21 mouse cellular contexts compared by ENCODE assay signal in genomic region chr3:51703478-51703877, GRCm38 (mm10). TPM values are rescaled to one million over a fixed set of nuclear protein-coding genes. Genes with fewer than 3 reads are reported as not detected.
DNase-seq lines count a peak whose midpoint lies in the region; ATAC-seq and TF ChIP-seq lines count a peak whose summit lies in the region.
"Had no signal": no experiment of that assay in that cellular context is flagged by ENCODE, and none has a peak within 500 bp of the region (broad histone marks: within the 10 kb centered on the region; RNA-seq: fewer than 3 reads in every experiment).

No protein-coding gene starts in this region.

- H3K4me2 ChIP-seq in forebrain, embryonic 14.5 days (ENCODE audit: low read length): no peak overlapping the region
- no peak overlapping the region for H3K4me2 ChIP-seq in hindbrain, embryonic 15.5 days
- H3K4me2 ChIP-seq in hindbrain, embryonic 11.5 days (replicated peaks; ENCODE audit: low read depth, low read length): no peak overlapping the region
- no peak overlapping the region for H3K4me2 ChIP-seq in limb, embryonic 14.5 days (replicated peaks; ENCODE audit: low read depth, low read length, severe bottlenecking)
- H3K4me2 ChIP-seq in neural tube, embryonic 13.5 days: no peak overlapping the region
- no peak overlapping the region for H3K4me2 ChIP-seq in lung, postnatal 0 days (replicated peaks; ENCODE audit: low read depth, low read length)
- H3K4me2 ChIP-seq: embryonic facial prominence, embryonic 15.5 days; limb, embryonic 15.5 days; stomach, embryonic 15.5 days had no signal

- peaks cover 37% of the 10 kb centered on the region for H3K4me1 ChIP-seq in forebrain, embryonic 10.5 days
- H3K4me1 ChIP-seq in forebrain, embryonic 14.5 days (ENCODE audit: control insufficient read depth, insufficient read depth, low read length): peaks cover 21% of the 10 kb centered on the region
- H3K4me1 ChIP-seq in hindbrain, embryonic 15.5 days (replicated peaks): peaks cover 45% of the 10 kb centered on the region
- peaks cover 11% of the 10 kb centered on the region for H3K4me1 ChIP-seq in hindbrain, embryonic 11.5 days (replicated peaks; ENCODE audit: control insufficient read depth, insufficient read depth, low read length)
- peaks cover 33% of the 10 kb centered on the region for H3K4me1 ChIP-seq in limb, embryonic 14.5 days (ENCODE audit: control insufficient read depth, insufficient read depth, low read length)
- H3K4me1 ChIP-seq in neural tube, embryonic 13.5 days (replicated peaks): peaks cover 50% of the 10 kb centered on the region
- H3K4me1 ChIP-seq in lung, postnatal 0 days (ENCODE audit: insufficient read depth, low read depth, low read length): peaks cover 16% of the 10 kb centered on the region; the same call in 1 of the 2 replicates

- no peak overlapping the region for H3K9ac ChIP-seq in forebrain, embryonic 14.5 days (ENCODE audit: low read length)
- no peak overlapping the region for H3K9ac ChIP-seq in hindbrain, embryonic 15.5 days
- H3K9ac ChIP-seq in hindbrain, embryonic 11.5 days (ENCODE audit: low read depth, low read length): no peak overlapping the region
- no peak overlapping the region for H3K9ac ChIP-seq in limb, embryonic 14.5 days (ENCODE audit: low read depth, low read length, severe bottlenecking)
- H3K9ac ChIP-seq in neural tube, embryonic 13.5 days: no peak overlapping the region
- H3K9ac ChIP-seq in lung, postnatal 0 days (replicated peaks; ENCODE audit: low read depth): no peak overlapping the region
- H3K9ac ChIP-seq: embryonic facial prominence, embryonic 15.5 days; limb, embryonic 15.5 days; stomach, embryonic 15.5 days had no signal

- no peak for TF ChIP-seq EP300 in lung, postnatal 0 days (IDR thresholded peaks at IDR 0.05)

- WGBS in forebrain, embryonic 10.5 days: 69% methylated on average over 8 of the region's 8 CpGs
- 88% methylated on average over 8 of the region's 8 CpGs for WGBS in forebrain, embryonic 14.5 days
- 88% methylated on average over 8 of the region's 8 CpGs for WGBS in hindbrain, embryonic 15.5 days
- 78% methylated on average over 8 of the region's 8 CpGs for WGBS in hindbrain, embryonic 11.5 days
- WGBS in limb, embryonic 14.5 days: 45% methylated on average over 8 of the region's 8 CpGs
- WGBS in neural tube, embryonic 13.5 days: 83% methylated on average over 8 of the region's 8 CpGs
- WGBS in lung, postnatal 0 days: 91% methylated on average over 8 of the region's 8 CpGs

- H3K27me3 ChIP-seq in forebrain, embryonic 10.5 days (ENCODE audit: poor library complexity, severe bottlenecking): no peaks in the 10 kb centered on the region; the same call in 1 of the 2 replicates
- no peaks in the 10 kb centered on the region for H3K27me3 ChIP-seq in forebrain, embryonic 14.5 days (replicated peaks; ENCODE audit: control insufficient read depth, insufficient read depth, low read length)
- no peaks in the 10 kb centered on the region for H3K27me3 ChIP-seq in hindbrain, embryonic 15.5 days
- H3K27me3 ChIP-seq in hindbrain, embryonic 11.5 days (ENCODE audit: control insufficient read depth, insufficient read depth, low read length): no peaks in the 10 kb centered on the region
- no peaks in the 10 kb centered on the region for H3K27me3 ChIP-seq in limb, embryonic 14.5 days (ENCODE audit: control insufficient read depth, insufficient read depth, low read length)
- H3K27me3 ChIP-seq in neural tube, embryonic 13.5 days: no peaks in the 10 kb centered on the region
- H3K27me3 ChIP-seq in lung, postnatal 0 days (replicated peaks; ENCODE audit: insufficient read depth, low read length): no peaks in the 10 kb centered on the region
- H3K27me3 ChIP-seq: embryonic facial prominence, embryonic 15.5 days; limb, embryonic 15.5 days; stomach, embryonic 15.5 days had no signal

- TF ChIP-seq CTCF in lung, postnatal 0 days (IDR thresholded peaks at IDR 0.05): no peak

- no peak for DNase-seq in forebrain, embryonic 10.5 days (ENCODE audit: extremely low spot score, low spot score)
- no peak for DNase-seq in forebrain, embryonic 14.5 days (ENCODE audit: low spot score)
- no peak for DNase-seq in hindbrain, embryonic 11.5 days (ENCODE audit: low spot score)
- DNase-seq in limb, embryonic 14.5 days (ENCODE audit: low spot score): peak; percentile 17
- no peak for DNase-seq in cerebellum, postnatal 10 days
- no peak for DNase-seq in lung, postnatal 0 days (ENCODE audit: low spot score)
- DNase-seq: adrenal gland, postnatal 25 days; cerebellum, adult 11 months; gastrocnemius, postnatal 14 days; kidney, adult 11 months; lung, postnatal 10 days; right cerebral cortex, postnatal 25 days; thymus, adult 18-20 months had no signal

- peaks cover 4% of the 10 kb centered on the region; the same call in 1 of the 2 replicates for H3K9me3 ChIP-seq in forebrain, embryonic 10.5 days
- H3K9me3 ChIP-seq in forebrain, embryonic 14.5 days (replicated peaks; ENCODE audit: control insufficient read depth, low read length): no peaks in the 10 kb centered on the region
- no peaks in the 10 kb centered on the region for H3K9me3 ChIP-seq in hindbrain, embryonic 15.5 days
- H3K9me3 ChIP-seq in hindbrain, embryonic 11.5 days (ENCODE audit: control insufficient read depth, low read length): no peaks in the 10 kb centered on the region
- 0 out of 2 replicates have a peak, but pooled peaks cover 3% of the 10 kb centered on the region for H3K9me3 ChIP-seq in limb, embryonic 14.5 days (ENCODE audit: control insufficient read depth, low read length)
- no peaks in the 10 kb centered on the region for H3K9me3 ChIP-seq in neural tube, embryonic 13.5 days
- H3K9me3 ChIP-seq in lung, postnatal 0 days (ENCODE audit: low read length): no peaks in the 10 kb centered on the region
- H3K9me3 ChIP-seq: embryonic facial prominence, embryonic 15.5 days; G1E; limb, embryonic 15.5 days; stomach, embryonic 15.5 days had no signal

- H3K27ac ChIP-seq in forebrain, embryonic 10.5 days: peak overlapping the region; percentile 94
- H3K27ac ChIP-seq in forebrain, embryonic 14.5 days (ENCODE audit: low read depth, low read length): no peak overlapping the region
- H3K27ac ChIP-seq in hindbrain, embryonic 15.5 days (replicated peaks): peak overlapping the region; percentile 91; the same call in 1 of the 2 replicates
- H3K27ac ChIP-seq in hindbrain, embryonic 11.5 days (ENCODE audit: low read depth, low read length): no peak overlapping the region
- no peak overlapping the region for H3K27ac ChIP-seq in limb, embryonic 14.5 days (replicated peaks; ENCODE audit: low read depth, low read length)
- peak overlapping the region; percentile 97 for H3K27ac ChIP-seq in neural tube, embryonic 13.5 days (replicated peaks)
- H3K27ac ChIP-seq in lung, postnatal 0 days (ENCODE audit: low read length): no peak overlapping the region
- H3K27ac ChIP-seq: embryonic facial prominence, embryonic 15.5 days; kidney, postnatal 0 days; limb, embryonic 15.5 days; stomach, embryonic 15.5 days had no signal

- H3K4me3 ChIP-seq in forebrain, embryonic 10.5 days: no peak overlapping the region
- no peak overlapping the region for H3K4me3 ChIP-seq in forebrain, embryonic 14.5 days (ENCODE audit: low read depth, low read length)
- H3K4me3 ChIP-seq in hindbrain, embryonic 15.5 days: no peak overlapping the region
- H3K4me3 ChIP-seq in hindbrain, embryonic 11.5 days (ENCODE audit: low read depth, low read length): no peak overlapping the region
- no peak overlapping the region for H3K4me3 ChIP-seq in limb, embryonic 14.5 days (replicated peaks; ENCODE audit: low read length)
- H3K4me3 ChIP-seq in neural tube, embryonic 13.5 days: no peak overlapping the region
- no peak overlapping the region for H3K4me3 ChIP-seq in lung, postnatal 0 days (ENCODE audit: low read depth, low read length)
- H3K4me3 ChIP-seq: embryonic facial prominence, embryonic 15.5 days; limb, embryonic 15.5 days; myocyte; stomach, embryonic 15.5 days had no signal

- ATAC-seq in forebrain, embryonic 14.5 days: no peak
- no peak for ATAC-seq in hindbrain, embryonic 15.5 days (ENCODE audit: low FRiP score, low read depth)
- ATAC-seq in hindbrain, embryonic 11.5 days (ENCODE audit: low FRiP score): no peak
- ATAC-seq in limb, embryonic 14.5 days (ENCODE audit: low FRiP score, low read depth): no peak
- ATAC-seq in neural tube, embryonic 13.5 days (ENCODE audit: low read depth): no peak
- ATAC-seq in lung, postnatal 0 days: no peak

- no peak for TF ChIP-seq POLR2A in limb, embryonic 14.5 days (IDR thresholded peaks at IDR 0.05; ENCODE audit: borderline replicate concordance, extremely low read depth, insufficient read depth, insufficient read length)

- H3K36me3 ChIP-seq in forebrain, embryonic 10.5 days (replicated peaks): no peaks in the 10 kb centered on the region
- no peaks in the 10 kb centered on the region for H3K36me3 ChIP-seq in forebrain, embryonic 14.5 days (ENCODE audit: control insufficient read depth, insufficient read depth, low read length)
- no peaks in the 10 kb centered on the region for H3K36me3 ChIP-seq in hindbrain, embryonic 15.5 days
- H3K36me3 ChIP-seq in hindbrain, embryonic 11.5 days (ENCODE audit: control insufficient read depth, insufficient read depth, low read length): no peaks in the 10 kb centered on the region
- H3K36me3 ChIP-seq in limb, embryonic 14.5 days (ENCODE audit: control insufficient read depth, insufficient read depth, low read length): no peaks in the 10 kb centered on the region
- H3K36me3 ChIP-seq in neural tube, embryonic 13.5 days: no peaks in the 10 kb centered on the region
- no peaks in the 10 kb centered on the region for H3K36me3 ChIP-seq in lung, postnatal 0 days (ENCODE audit: insufficient read depth, low read length)
- H3K36me3 ChIP-seq: embryonic facial prominence, embryonic 15.5 days; G1E; limb, embryonic 15.5 days; stomach, embryonic 15.5 days had no signal

RNA-seq across cellular contexts. Expression of gene Mgst2, which starts 43.3 kb away (rescaled TPM):
- polyA plus RNA-seq in forebrain, embryonic 10.5 days (2016; fragmentation: Nextera tagmentation; extraction: Ambion mirVana): 0.67 TPM in 1 of 2 replicates, not detected in the other
- 0.40 TPM in 1 of 2 replicates, not detected in the other for polyA plus RNA-seq in forebrain, embryonic 14.5 days (2014; fragmentation: Nextera tagmentation; extraction: Ambion mirVana)
- polyA plus RNA-seq in hindbrain, embryonic 15.5 days (2015; fragmentation: Nextera tagmentation; extraction: Ambion mirVana): 0.36 and 0.59 TPM in 2 replicates
- polyA plus RNA-seq in hindbrain, embryonic 11.5 days (2014; fragmentation: Nextera tagmentation; extraction: Ambion mirVana): 0.09 TPM in 1 of 2 replicates, not detected in the other
- polyA plus RNA-seq in limb, embryonic 14.5 days (2012; rRNA removed): 0.54 and 0.99 TPM in 2 replicates
- 2.5 and 6.0 TPM in 2 replicates for polyA plus RNA-seq in limb, embryonic 14.5 days (2014; fragmentation: Nextera tagmentation; extraction: Ambion mirVana)
- 1.3 and 3.6 TPM in 2 replicates for polyA plus RNA-seq in neural tube, embryonic 13.5 days (2015; fragmentation: Nextera tagmentation; extraction: Ambion mirVana)
- 6.7 and 8.6 TPM in 2 replicates for polyA plus RNA-seq in lung, postnatal 0 days (2015; fragmentation: Nextera tagmentation; extraction: Ambion mirVana)

Comparison
In these comparisons a context has a peak if more than half of its experiments do, and no peak if none do; other contexts are left out.
1. H3K27ac ChIP-seq: peak in forebrain, embryonic 10.5 days (single experiment), hindbrain, embryonic 15.5 days (single experiment) and neural tube, embryonic 13.5 days (single experiment); none in forebrain, embryonic 14.5 days (single experiment), hindbrain, embryonic 11.5 days (single experiment), limb, embryonic 14.5 days (single experiment) and lung, postnatal 0 days (single experiment).